Mouse (Mus musculus) forebrain, embryonic 11.5 days (tissue): Measurements from ENCODE around the gene Hivep3. TPM values are rescaled to one million over a fixed set of nuclear protein-coding genes. Genes with fewer than 3 reads are reported as not detected.

Experiments
- ATAC-seq: fragments of 200-750 bp; cut with Nextera tagmentation; replicated peaks from 2 replicates; pipeline ENCODE4 v1.8.0; 2017; ENCODE audit warnings: moderate TSS enrichment; ENCODE audit not compliant: low FRiP score
- DNase-seq: peaks from one replicate; pipeline ENCODE4 v3.0.0-alpha.2; 2017; ENCODE audit warnings: low spot score
- H3K27ac ChIP-seq: fragments of 300-500 bp; sonication (generic); 2 replicates; pipeline ENCODE4 v1.5.1; 2014; ENCODE audit warnings: low read depth, low read length
- H3K27me3 ChIP-seq: fragments of 300-500 bp; sonication (generic); 2 replicates; pipeline ENCODE4 v1.6.1; 2014; ENCODE audit warnings: mild to moderate bottlenecking, low read length, mixed read lengths; ENCODE audit not compliant: control insufficient read depth, insufficient read depth
- H3K36me3 ChIP-seq: fragments of 300-500 bp; sonication (generic); 2 replicates; pipeline ENCODE4 v1.6.1; 2014; ENCODE audit warnings: mild to moderate bottlenecking, low read length, moderate library complexity, mixed read lengths; ENCODE audit not compliant: control insufficient read depth, insufficient read depth
- H3K4me1 ChIP-seq: fragments of 300-500 bp; sonication (generic); replicated peaks from 2 replicates; pipeline ENCODE4 v1.6.1; 2014; ENCODE audit warnings: low read length, mixed read lengths; ENCODE audit not compliant: control insufficient read depth, insufficient read depth
- H3K4me2 ChIP-seq: fragments of 300-500 bp; sonication (generic); 2 replicates; pipeline ENCODE4 v1.6.1; 2014; ENCODE audit warnings: low read depth, mild to moderate bottlenecking, low read length, moderate library complexity, mixed read lengths; ENCODE audit not compliant: severe bottlenecking
- H3K4me3 ChIP-seq: fragments of 300-500 bp; sonication (generic); 2 replicates; pipeline ENCODE4 v1.5.1; 2014; ENCODE audit warnings: low read depth, low read length
- H3K9ac ChIP-seq: fragments of 300-500 bp; sonication (generic); 2 replicates; pipeline ENCODE4 v1.6.1; 2014; ENCODE audit warnings: low read length
- H3K9me3 ChIP-seq: fragments of 300-500 bp; sonication (generic); 2 replicates; pipeline ENCODE4 v1.6.1; 2016; ENCODE audit warnings: low read length, mixed read lengths; ENCODE audit not compliant: control insufficient read depth
- WGBS: fragments of 180-500 bp; shearing (Covaris S2); extraction: QIAGEN DNeasy Blood & Tissue Kit; methylation state at CpG from one replicate; pipeline ENCODE4 v1.1.7; 2014; 5-methylcytosine and 5-hydroxymethylcytosine counted together
- polyA plus RNA-seq: library from polyadenylated mRNA; unstranded; fragments of >200 nt; fragmentation: Nextera tagmentation; extraction: Ambion mirVana; gene quantifications from 2 replicates; pipeline ENCODE4 v1.2.1, GENCODE M21; 2014

Gene Hivep3
- 2.2 and 2.8 TPM in 2 replicates for polyA plus RNA-seq

DNA sequence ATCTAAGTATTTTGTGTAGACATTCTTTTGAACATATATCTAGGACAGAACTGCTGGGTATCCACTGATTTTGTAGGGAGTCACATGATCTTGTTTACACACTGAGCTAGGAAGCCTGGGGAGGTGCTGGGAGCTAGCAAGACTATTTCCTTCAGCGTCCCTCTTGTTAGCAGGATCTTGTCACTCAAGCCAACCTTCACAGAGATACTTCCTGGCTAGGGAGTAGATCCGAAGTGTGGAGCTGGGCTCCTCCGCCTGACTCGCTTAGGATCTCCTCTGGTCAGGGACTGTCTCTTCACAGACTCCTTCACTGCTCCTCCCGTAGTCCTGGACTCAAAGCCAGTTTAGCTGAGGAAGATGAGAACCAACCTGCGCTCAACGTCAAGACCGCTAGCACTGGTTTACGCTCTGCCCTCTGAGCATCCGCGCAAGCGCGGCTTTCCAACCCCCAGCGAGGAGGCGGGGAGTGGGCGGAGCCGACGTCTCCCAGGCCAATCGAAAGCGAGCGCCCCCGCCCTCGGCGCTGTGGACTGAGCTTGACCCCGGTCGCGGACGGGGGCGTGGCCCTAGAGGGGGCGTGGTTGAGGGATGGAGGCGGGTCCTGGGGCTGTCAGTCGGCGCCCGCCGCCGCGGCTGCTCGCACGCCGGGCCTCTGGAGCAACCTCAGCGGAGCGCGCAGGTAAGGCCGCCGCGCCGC lies at the start of gene Hivep3:
Hivep3 (plus strand) TSS at position 601 of the 697 bp plus-strand sequence.
- WGBS = under 1% methylated on average over 47 of the region's 47 CpGs
- Histone ChIP-seq H3K4me3 (peak within 1 kb of the TSS; percentile 74), H3K27ac (no peak within 1 kb of the TSS), H3K4me1 (peaks cover 7% of the 10 kb centered on the region; the same call in 1 of the 2 replicates), H3K9me3 (no peaks in the 10 kb centered on the region), H3K9ac (peak within 1 kb of the TSS; percentile 48), H3K36me3 (no peaks in the 10 kb centered on the region), H3K4me2 (peak within 1 kb of the TSS; percentile 100), H3K27me3 (peaks cover 17% of the 10 kb centered on the region)
- peak; percentile 98 for ATAC-seq
- peak; percentile 100 for DNase-seq

DNA sequence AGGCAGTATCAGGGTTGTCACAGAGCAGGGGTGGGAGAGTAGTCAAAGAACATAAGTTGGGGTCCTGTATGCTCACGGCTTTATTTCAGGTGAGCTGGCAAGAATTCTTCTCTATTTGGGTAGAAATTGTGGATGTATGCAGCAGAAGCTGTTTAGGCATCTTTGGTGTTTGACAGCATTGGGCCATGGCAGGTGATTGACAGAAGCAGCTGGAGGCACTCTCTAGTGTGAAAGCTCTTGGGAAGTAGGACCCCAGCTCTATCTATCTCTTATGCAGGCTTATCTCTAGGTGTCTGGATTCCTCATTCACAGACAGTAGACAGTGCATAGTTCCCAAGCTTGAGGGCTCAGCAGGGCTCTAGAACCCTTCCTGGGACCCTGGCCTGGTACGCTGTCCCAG lies 47.8 kb upstream of the Hivep3 start:
- no peaks in the 10 kb centered on the region for H3K27me3 ChIP-seq
- H3K36me3 ChIP-seq = no peaks in the 10 kb centered on the region; the same call in 1 of the 2 replicates
- DNase-seq (no peak), ATAC-seq (no peak)
- no peak overlapping the region for H3K9ac ChIP-seq
- H3K4me2 ChIP-seq = no peak overlapping the region
- 97% methylated on average over 2 of the region's 2 CpGs for WGBS
- peaks cover 2% of the 10 kb centered on the region; the same call in 1 of the 2 replicates for H3K4me1 ChIP-seq
- H3K27ac ChIP-seq = no peak overlapping the region
- H3K4me3 ChIP-seq = no peak overlapping the region
- no peaks in the 10 kb centered on the region; the same call in 1 of the 2 replicates for H3K9me3 ChIP-seq

DNA sequence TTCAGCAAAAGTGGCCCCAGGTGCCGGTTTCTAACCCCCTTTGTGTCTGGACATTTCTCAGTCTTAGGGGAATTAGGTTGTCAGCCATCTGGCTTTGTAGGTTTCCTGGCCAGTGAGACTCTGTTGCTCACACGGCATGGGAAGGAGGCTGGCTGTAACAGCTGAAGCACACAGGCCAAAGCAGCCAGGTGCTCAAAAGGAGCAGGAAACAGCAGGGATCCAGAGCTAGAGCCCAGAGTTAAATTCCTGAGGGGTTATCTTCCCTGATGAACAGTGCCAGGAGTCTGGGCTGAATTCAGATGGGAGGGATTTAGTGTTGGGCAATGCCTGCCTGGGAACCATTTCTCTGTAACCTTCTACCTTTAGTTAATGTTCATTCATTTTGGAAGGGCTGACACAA lies 35.2 kb upstream of the Hivep3 start:
- Histone ChIP-seq H3K27me3 (no peaks in the 10 kb centered on the region), H3K4me2 (no peak overlapping the region), H3K27ac (no peak overlapping the region), H3K4me1 (no peaks in the 10 kb centered on the region), H3K36me3 (no peaks in the 10 kb centered on the region), H3K9ac (no peak overlapping the region), H3K4me3 (no peak overlapping the region), H3K9me3 (no peaks in the 10 kb centered on the region)
- DNase-seq (no peak), ATAC-seq (no peak)
- whole genome bisulfite sequencing = 66% methylated on average over 2 of the region's 2 CpGs

DNA sequence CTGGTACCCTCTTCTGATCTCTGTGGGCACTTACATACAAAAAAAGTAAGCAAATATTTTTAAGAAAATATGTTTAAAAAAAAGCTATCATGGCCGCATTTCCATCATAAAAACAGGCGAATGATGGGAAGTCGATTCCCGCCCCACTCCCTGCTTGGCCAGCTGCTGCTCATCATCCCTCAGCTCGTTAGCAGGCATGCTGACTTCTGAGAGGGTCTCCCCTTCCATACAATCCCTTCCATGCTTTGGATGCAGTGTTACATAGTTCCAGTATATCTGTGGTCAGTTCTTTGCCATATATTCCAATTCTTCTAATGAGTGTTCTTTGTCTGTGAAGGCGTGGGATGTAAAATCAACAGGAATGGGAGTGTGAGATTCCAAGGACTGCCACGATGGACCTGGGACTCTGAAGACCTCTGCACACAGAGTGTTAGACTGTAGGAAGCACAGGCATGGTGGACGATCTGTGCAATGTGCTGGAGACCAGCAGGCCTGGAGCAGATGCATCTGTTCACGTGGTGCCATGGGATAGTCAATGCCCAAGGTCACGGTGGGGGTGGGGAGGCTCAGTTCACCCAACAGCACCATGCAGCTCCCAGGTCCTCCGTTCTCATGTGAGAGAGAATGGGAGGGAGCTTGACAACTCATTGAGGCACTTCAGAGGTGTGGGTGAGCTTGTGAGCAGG lies 32.2 kb upstream of the Hivep3 start:
- Histone ChIP-seq H3K36me3 (no peaks in the 10 kb centered on the region), H3K9ac (no peak overlapping the region), H3K4me3 (no peak overlapping the region), H3K9me3 (no peaks in the 10 kb centered on the region), H3K4me2 (no peak overlapping the region), H3K27ac (no peak overlapping the region), H3K27me3 (no peaks in the 10 kb centered on the region), H3K4me1 (no peaks in the 10 kb centered on the region)
- 89% methylated on average over 11 of the region's 11 CpGs for WGBS
- ATAC-seq = no peak
- DNase-seq = no peak

DNA sequence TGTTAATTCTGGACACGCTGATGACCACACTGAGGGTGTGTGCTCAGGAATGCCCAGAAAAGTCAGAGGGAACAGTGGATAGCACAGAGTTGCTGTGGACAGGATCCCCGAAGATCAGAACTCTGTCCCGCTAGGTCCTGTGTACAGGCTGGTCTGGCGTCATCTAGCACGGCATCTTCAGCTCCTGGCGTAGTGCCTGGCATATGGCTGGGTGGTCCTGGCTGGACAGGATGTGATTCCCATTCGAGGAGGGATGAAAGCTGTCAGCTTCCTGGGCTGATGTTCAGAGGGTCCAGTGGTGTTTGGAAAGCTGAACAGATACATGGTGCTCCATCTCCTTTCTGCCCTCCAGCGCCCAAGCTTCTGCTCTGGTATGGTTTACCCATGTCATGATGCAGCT lies 29.6 kb upstream of the Hivep3 start:
- Histone ChIP-seq H3K4me3 (no peak overlapping the region), H3K9ac (no peak overlapping the region), H3K9me3 (no peaks in the 10 kb centered on the region), H3K4me1 (no peaks in the 10 kb centered on the region; the same call in 1 of the 2 replicates), H3K4me2 (no peak overlapping the region), H3K36me3 (no peaks in the 10 kb centered on the region), H3K27me3 (no peaks in the 10 kb centered on the region), H3K27ac (no peak overlapping the region)
- ATAC-seq (no peak), DNase-seq (no peak)
- WGBS = 86% methylated on average over 8 of the region's 8 CpGs

DNA sequence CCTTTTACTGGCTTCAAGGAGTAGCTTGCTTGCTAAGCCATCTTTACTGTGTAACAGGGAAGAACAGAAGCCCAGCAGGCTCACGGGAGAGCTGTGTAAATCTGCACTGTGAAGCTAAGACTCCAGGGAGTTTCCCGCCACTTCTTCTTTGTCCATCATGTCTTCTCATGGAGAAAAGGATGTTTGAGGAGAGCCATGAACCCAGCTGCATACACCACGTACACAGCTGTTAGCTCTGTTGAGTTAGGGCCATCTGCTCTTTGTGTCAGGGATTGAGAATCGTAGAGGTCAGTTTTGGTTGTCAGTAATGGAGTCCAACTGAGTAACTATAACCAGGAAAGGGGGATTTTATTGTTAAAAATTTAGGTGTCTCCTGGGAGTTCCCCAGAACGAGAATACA lies 26.3 kb upstream of the Hivep3 start:
- no peak overlapping the region for H3K4me2 ChIP-seq
- no peak overlapping the region for H3K9ac ChIP-seq
- no peak overlapping the region for H3K27ac ChIP-seq
- no peaks in the 10 kb centered on the region for H3K9me3 ChIP-seq
- H3K4me3 ChIP-seq = no peak overlapping the region
- no peaks in the 10 kb centered on the region; the same call in 1 of the 2 replicates for H3K4me1 ChIP-seq
- ATAC-seq = no peak
- no peaks in the 10 kb centered on the region for H3K36me3 ChIP-seq
- no peak for DNase-seq
- no peaks in the 10 kb centered on the region for H3K27me3 ChIP-seq
- WGBS = 66% methylated on average over 5 of the region's 5 CpGs

DNA sequence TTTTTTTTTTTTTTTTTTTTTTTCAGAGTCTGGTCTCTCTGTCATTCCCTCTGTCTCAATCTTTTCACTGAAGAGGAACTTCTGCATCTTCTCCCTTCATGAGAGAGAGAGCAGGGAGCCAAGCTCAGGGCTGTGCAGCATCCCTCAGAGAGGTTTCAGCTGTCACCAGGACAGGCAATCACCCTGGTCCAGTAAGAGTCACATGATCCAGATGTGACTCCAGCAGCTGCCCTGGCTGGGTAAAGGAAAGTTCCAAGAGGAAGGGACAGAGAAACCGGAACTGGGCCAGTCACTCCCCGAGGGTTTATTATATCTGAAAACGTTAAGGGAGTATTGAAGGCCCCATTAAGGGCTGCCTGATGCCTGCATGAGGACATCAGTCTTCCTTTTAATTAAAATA lies 25.8 kb upstream of the Hivep3 start:
- H3K9me3 ChIP-seq = no peaks in the 10 kb centered on the region
- no peaks in the 10 kb centered on the region for H3K27me3 ChIP-seq
- no peaks in the 10 kb centered on the region for H3K36me3 ChIP-seq
- no peak for DNase-seq
- H3K9ac ChIP-seq = no peak overlapping the region
- H3K4me2 ChIP-seq = no peak overlapping the region
- no peak overlapping the region for H3K4me3 ChIP-seq
- no peak overlapping the region for H3K27ac ChIP-seq
- no peak for ATAC-seq
- 13% methylated on average over 3 of the region's 3 CpGs for WGBS
- no peaks in the 10 kb centered on the region; the same call in 1 of the 2 replicates for H3K4me1 ChIP-seq

DNA sequence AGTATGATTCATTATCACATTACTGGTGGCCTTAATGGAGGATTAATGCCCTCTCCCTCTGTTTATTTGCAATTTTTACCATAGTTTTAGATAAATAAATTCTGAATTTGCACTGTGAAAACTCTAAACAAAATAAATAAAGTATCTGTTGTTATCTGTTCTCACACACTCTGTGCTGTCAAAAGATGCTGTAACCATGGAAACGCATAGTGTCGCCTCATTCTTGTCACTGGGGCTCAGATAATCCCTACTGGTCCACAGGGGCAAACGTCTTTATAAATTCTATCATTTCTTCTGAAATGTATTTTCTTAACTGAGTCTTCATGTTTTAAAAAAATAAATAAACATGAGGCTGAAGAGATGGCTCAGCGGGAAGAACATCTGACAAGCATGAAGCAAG lies 23.4 kb upstream of the Hivep3 start:
- H3K4me3 ChIP-seq = no peak overlapping the region
- H3K36me3 ChIP-seq = no peaks in the 10 kb centered on the region
- H3K4me1 ChIP-seq = no peaks in the 10 kb centered on the region; the same call in 1 of the 2 replicates
- H3K4me2 ChIP-seq = no peak overlapping the region
- no peak for ATAC-seq
- H3K27me3 ChIP-seq = no peaks in the 10 kb centered on the region
- no peak overlapping the region for H3K27ac ChIP-seq
- no peak overlapping the region for H3K9ac ChIP-seq
- no peaks in the 10 kb centered on the region for H3K9me3 ChIP-seq
- 68% methylated on average over 4 of the region's 4 CpGs for WGBS
- no peak for DNase-seq
